Mouse (Mus musculus): ENCODE data around the gene Mllt6. TPM values are rescaled to one million over a fixed set of nuclear protein-coding genes. Genes with fewer than 3 reads are reported as not detected.
"Not testable (repeated sequence)": the region's sequence is repeated elsewhere in the genome, so short reads cannot be mapped to it uniquely, and the experiment has no call there.

The Mllt6 gene
- polyA plus RNA-seq, 1 experiment from 2014 or later: 3.2 TPM

DNA sequence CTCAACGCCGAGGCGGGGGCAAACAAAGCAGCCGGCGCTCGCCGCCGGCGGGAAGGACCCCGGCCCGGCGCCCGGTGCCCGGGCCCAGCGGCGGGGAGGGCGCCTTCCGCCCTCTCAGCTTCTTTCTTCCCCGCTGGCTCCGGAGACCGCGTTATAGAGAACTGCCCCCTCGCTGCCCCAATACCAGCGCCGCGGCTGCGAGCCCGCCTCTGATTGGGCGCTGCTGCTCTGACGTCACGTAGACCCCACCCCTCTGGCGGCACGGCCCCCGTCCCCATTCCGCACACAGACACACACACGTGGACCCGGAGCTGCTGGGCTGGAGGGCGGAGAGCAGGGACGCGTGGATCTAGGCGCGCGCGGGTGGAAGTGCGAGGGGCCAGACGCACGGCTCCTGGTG is 33.6 kb upstream of the Mllt6 start, which contains the start of gene Epop:
TSS of gene Epop (minus strand) at position 127 of the 400 bp plus-strand sequence.
- H3K27me3 ChIP-seq: peaks cover 70% of the 10 kb centered on the region
- WGBS: under 1% methylated on average over 44 of the region's 47 CpGs
- peak; percentile 95 for ATAC-seq
- H3K36me3 ChIP-seq (ENCODE audit: poor library complexity, severe bottlenecking): no peaks in the 10 kb centered on the region
- peak within 1 kb of the TSS; percentile 81 for H3K9ac ChIP-seq
- no peaks in the 10 kb centered on the region for H3K9me3 ChIP-seq (replicated peaks)
- H3K4me3 ChIP-seq: peak within 1 kb of the TSS; percentile 69
- H3K27ac ChIP-seq: no peak within 1 kb of the TSS
- H3K4me2 ChIP-seq: peak within 1 kb of the TSS; percentile 85
- H3K4me1 ChIP-seq: peaks cover 29% of the 10 kb centered on the region

DNA sequence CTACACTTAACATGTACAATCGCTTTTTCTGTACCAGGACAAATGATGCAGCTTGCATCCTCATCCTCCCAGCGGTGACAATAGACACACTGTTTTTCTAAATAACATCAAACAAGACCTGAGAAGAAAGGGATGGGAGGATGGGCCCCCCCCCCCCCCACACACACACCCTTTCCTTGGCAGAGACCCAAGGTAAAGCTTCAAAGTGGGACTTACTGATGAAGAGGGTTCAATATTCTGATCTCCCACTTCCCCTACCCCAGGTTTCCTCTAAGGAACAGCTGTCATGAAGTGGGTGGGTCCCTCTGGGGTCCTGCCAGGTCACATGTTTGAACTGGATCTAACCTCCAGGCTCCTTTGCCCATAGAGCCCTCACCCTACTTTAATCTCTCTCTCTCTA is 32.2 kb upstream of the Mllt6 start:
- peaks cover 55% of the 10 kb centered on the region for H3K27me3 ChIP-seq
- no peaks in the 10 kb centered on the region for H3K36me3 ChIP-seq (ENCODE audit: poor library complexity, severe bottlenecking)
- ATAC-seq: no peak
- H3K4me1 ChIP-seq: peaks cover 29% of the 10 kb centered on the region
- no peak overlapping the region for H3K27ac ChIP-seq
- 17% methylated on average over 2 of the region's 2 CpGs for WGBS
- H3K9ac ChIP-seq: no peak overlapping the region
- no peaks in the 10 kb centered on the region for H3K9me3 ChIP-seq (replicated peaks)
- no peak overlapping the region for H3K4me2 ChIP-seq
- H3K4me3 ChIP-seq: no peak overlapping the region

DNA sequence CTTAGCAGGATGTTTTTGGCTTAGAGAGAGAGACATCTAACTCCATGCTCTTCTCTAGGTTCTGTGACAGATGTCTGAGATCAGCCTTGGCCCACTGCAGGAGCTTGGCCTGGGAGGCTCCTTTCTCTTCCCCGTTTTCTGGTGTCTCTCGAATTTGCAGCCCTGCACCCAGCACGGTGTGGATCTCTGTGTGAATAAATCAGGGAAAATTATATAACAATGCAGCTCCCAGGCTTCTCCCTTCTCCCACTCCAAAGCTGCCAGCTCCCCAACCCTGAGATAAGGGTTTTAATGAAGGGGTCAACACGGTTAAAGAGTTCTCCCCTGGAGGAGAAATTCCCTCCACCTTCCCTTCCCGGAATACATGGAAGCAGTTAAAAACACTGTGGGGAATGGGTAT is 31.7 kb upstream of the Mllt6 start:
- H3K4me1 ChIP-seq: peaks cover 29% of the 10 kb centered on the region
- H3K9ac ChIP-seq: no peak overlapping the region
- no peak overlapping the region for H3K4me2 ChIP-seq
- H3K9me3 ChIP-seq (replicated peaks): no peaks in the 10 kb centered on the region
- no peak overlapping the region for H3K4me3 ChIP-seq
- 13% methylated on average over 5 of the region's 5 CpGs for WGBS
- ATAC-seq: no peak
- H3K27ac ChIP-seq: no peak overlapping the region
- H3K27me3 ChIP-seq: peaks cover 51% of the 10 kb centered on the region
- no peaks in the 10 kb centered on the region for H3K36me3 ChIP-seq (ENCODE audit: poor library complexity, severe bottlenecking)

DNA sequence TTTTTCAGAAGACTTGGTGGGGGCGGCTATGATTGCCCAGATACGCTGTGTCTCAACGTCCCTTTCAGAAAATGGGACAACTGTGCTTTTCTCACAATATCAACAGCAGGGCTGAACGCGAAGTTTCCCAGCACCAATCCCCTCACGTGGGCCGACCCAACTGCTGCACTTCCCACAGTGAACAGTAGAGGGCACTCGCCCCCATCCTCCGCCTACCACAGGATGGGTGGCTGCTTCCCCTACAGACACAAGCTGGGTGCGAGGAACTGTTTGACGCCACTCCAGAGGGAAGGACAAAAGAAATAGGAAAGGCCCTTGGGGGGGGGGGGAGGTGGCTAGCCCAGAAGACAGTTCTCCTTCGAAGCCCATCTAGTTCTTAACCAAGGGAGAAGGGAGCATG is 31.3 kb upstream of the Mllt6 start:
- H3K9ac ChIP-seq: no peak overlapping the region
- no peak overlapping the region for H3K4me2 ChIP-seq
- H3K4me3 ChIP-seq: no peak overlapping the region
- H3K36me3 ChIP-seq (ENCODE audit: poor library complexity, severe bottlenecking): no peaks in the 10 kb centered on the region
- no peaks in the 10 kb centered on the region for H3K9me3 ChIP-seq (replicated peaks)
- ATAC-seq: peak; percentile 66
- H3K27me3 ChIP-seq: peaks cover 47% of the 10 kb centered on the region
- peaks cover 27% of the 10 kb centered on the region for H3K4me1 ChIP-seq
- WGBS: 4% methylated on average over 12 of the region's 12 CpGs
- no peak overlapping the region for H3K27ac ChIP-seq

DNA sequence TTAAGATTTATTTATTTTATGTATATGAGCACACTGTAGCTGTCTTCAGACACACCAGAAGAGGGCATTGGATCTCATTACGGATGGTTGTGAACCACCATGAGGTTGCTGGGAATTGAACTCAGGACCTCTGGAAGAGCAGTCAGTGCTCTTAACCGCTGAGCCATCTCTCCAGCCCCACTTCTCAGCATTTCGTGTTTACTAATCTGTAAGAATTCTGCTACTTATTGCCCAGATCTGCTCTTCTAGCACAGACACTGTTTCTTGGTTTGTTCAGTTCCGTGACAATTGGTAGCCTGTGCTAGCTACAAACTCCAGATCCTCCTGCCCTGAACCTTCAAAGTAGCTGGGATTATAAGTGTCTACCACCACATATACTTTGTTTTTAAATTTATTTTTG is 30.8 kb upstream of the Mllt6 start:
- H3K27ac ChIP-seq; H3K9ac ChIP-seq; ATAC-seq; H3K9me3 ChIP-seq (replicated peaks); H3K4me2 ChIP-seq; H3K4me3 ChIP-seq; H3K36me3 ChIP-seq (ENCODE audit: poor library complexity, severe bottlenecking): not testable (repeated sequence)
- Histone ChIP-seq H3K27me3 (peaks cover 42% of the 10 kb centered on the region), H3K4me1 (peaks cover 22% of the 10 kb centered on the region)
- 85% methylated on average over 4 of the region's 4 CpGs for WGBS

DNA sequence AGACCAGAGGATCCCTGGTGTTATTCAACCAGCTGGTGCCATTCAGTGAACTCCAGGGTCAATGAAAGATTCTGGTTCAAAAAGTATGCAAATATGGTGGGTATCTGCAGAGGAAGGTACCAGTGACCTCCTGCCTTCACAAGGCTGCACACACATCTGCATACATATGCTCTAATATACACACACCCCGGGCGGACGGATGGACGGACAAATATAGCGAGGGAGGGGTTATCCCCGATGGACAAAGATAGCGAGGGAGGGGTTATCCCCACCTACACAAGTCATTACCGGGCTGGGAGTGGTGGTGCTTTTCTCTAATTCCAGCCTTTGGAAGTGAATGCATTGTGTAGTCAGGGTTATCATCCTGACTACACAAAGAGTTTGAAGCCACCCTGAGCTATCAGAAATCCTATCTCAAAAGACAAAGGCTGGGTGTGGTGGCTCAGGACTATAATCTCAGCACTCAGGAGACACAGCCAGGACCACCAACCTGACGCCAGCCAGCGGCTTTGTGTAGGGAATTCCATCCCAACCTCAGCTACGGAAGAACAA is 27.7 kb upstream of the Mllt6 start:
- H3K27me3 ChIP-seq: peaks cover 17% of the 10 kb centered on the region
- 75% methylated on average over 11 of the region's 11 CpGs for WGBS
- no peak for ATAC-seq

DNA sequence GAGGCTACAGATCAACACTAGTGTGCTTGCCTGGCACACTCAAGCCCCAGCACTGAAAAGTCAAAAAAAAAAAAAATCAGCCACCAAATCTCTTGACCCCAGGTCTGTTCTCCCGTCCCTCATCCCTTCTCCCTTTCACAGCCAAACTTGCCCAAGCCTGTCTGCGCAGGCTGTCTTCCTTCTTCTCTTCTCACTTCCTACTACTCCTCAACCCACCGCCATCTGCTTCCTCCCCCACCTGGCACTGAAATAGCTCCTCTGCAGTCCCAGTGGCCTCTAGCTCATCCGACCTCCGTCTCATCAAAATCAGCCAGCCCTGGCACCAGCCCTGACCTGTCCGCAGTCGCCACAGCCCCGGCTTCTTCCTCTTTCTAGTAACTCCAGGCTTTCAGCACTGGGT is 21.5 kb upstream of the Mllt6 start:
- Histone ChIP-seq H3K36me3 (ENCODE audit: poor library complexity, severe bottlenecking) (no peaks in the 10 kb centered on the region), H3K4me1 (no peaks in the 10 kb centered on the region), H3K4me3 (no peak overlapping the region), H3K9me3 (replicated peaks) (no peaks in the 10 kb centered on the region), H3K27ac (no peak overlapping the region), H3K9ac (no peak overlapping the region), H3K4me2 (no peak overlapping the region), H3K27me3 (0 out of 2 replicates have a peak, but pooled peaks cover 3% of the 10 kb centered on the region)
- 68% methylated on average over 8 of the region's 8 CpGs for WGBS
- no peak for ATAC-seq

More for the DNA sequence above, 27.7 kb upstream of the Mllt6 start:
- H3K4me2 ChIP-seq: no peak overlapping the region
- no peak overlapping the region for H3K4me3 ChIP-seq
- H3K9me3 ChIP-seq (replicated peaks): no peaks in the 10 kb centered on the region
- H3K27ac ChIP-seq: no peak overlapping the region
- H3K9ac ChIP-seq: no peak overlapping the region
- H3K36me3 ChIP-seq (ENCODE audit: poor library complexity, severe bottlenecking): no peaks in the 10 kb centered on the region
- H3K4me1 ChIP-seq: no peaks in the 10 kb centered on the region; the same call in 1 of the 2 replicates

DNA sequence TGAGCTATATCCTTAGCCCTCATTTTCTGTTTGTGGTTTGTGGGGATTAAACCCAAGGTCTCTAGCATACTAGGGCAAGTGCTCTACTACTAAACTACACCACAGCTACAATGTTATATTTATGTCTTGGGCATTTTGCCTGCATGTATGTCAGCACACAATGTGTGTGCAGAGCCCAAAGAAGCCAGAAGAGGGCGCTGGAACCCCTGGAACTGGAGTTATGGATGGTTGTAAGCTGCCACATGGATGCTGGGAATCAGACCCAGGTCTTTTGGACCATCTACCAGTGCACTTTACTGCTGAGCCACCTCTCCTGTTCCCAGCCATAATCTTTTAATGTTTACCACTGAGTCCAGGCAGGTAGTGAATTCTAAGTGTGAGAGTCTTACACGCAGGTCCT is 20.5 kb upstream of the Mllt6 start:
- no peaks in the 10 kb centered on the region for H3K4me1 ChIP-seq
- WGBS: 47% methylated on average over 2 of the region's 2 CpGs
- no peak overlapping the region for H3K4me2 ChIP-seq
- no peak overlapping the region for H3K4me3 ChIP-seq
- H3K27ac ChIP-seq: no peak overlapping the region
- no peak overlapping the region for H3K9ac ChIP-seq
- H3K27me3 ChIP-seq: 0 out of 2 replicates have a peak, but pooled peaks cover 3% of the 10 kb centered on the region
- no peak for ATAC-seq
- H3K9me3 ChIP-seq (replicated peaks): no peaks in the 10 kb centered on the region
- H3K36me3 ChIP-seq (ENCODE audit: poor library complexity, severe bottlenecking): no peaks in the 10 kb centered on the region

DNA sequence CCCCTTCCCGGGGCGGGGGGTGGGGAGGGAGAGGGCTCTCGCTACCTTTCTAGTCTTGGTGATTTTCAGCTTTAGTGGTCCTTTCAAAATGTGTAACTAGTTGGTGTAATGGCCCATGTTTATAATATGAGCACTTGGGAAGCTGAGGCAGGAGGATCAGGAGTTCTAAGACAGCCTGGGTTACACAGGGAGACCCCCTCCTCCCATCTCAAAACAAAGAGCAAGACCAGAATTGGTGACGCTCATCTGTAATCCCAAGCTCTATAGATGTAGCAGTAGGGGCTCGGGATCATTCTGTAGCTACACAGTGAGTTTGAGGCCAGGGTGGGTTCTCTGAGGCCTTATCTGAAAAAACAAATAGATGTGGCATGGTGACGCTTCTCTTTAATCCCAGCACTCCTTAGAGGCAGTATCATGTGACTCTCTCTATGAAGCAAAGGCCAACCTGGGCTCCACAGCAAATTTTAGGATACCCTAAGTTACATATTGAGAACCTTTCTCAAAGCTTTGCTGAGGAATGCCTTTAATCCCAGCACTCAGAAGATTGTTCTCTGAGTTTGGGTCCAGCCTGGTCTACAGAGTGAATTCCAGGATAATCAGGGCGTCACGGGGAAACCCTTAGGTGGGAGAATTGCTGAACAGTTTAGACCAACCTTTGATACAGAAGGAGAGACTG is 19.7 kb upstream of the Mllt6 start:
- Histone ChIP-seq H3K27me3 (no peaks in the 10 kb centered on the region), H3K9ac (no peak overlapping the region), H3K9me3 (replicated peaks) (no peaks in the 10 kb centered on the region), H3K4me3 (no peak overlapping the region), H3K4me2 (no peak overlapping the region), H3K36me3 (ENCODE audit: poor library complexity, severe bottlenecking) (no peaks in the 10 kb centered on the region), H3K27ac (no peak overlapping the region), H3K4me1 (no peaks in the 10 kb centered on the region)
- ATAC-seq: no peak
- WGBS: 81% methylated on average over 8 of the region's 8 CpGs

DNA sequence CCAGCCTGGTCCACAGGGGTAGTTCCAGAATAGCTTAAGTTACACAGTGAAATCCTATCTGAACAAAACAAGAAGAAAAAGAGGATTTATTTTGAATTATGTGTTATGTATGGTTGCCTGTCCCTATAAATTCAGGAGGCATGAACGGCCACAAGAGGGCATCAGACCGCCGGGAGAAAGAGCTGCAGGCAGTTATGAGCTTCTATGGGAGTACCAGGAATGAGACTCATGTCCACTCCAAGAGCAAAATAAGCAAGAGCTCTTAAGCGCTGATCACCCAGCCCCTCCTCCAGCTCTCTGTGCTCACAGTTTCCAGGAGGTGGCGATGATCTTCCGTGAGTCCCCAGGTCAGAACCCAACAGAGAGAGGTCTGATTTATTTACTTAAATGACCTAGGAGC is 18.4 kb upstream of the Mllt6 start:
- no peaks in the 10 kb centered on the region for H3K9me3 ChIP-seq (replicated peaks)
- 2% methylated on average over 6 of the region's 6 CpGs for WGBS
- H3K27me3 ChIP-seq: no peaks in the 10 kb centered on the region
- H3K4me2 ChIP-seq: no peak overlapping the region
- H3K4me3 ChIP-seq: no peak overlapping the region
- no peak overlapping the region for H3K27ac ChIP-seq
- no peaks in the 10 kb centered on the region for H3K36me3 ChIP-seq (ENCODE audit: poor library complexity, severe bottlenecking)
- no peak overlapping the region for H3K9ac ChIP-seq
- ATAC-seq: no peak
- no peaks in the 10 kb centered on the region for H3K4me1 ChIP-seq

DNA sequence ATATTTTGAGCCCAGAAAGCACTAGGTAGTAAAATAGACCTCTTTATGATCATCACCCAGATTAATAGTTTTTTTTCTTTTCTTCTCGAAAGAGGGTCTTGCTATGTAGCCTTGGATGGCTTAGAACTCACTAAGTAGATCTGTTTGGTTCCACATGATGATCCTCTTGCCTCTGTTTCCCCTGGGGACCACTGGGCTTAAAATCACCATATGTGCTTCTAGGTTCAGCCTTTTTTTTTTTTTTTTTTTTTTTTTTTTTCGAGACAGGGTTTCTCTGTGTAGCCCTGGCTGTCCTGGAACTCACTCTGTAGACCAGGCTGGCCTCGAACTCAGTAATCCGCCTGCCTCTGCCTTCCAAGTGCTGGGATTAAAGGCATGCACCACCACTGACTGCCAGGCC is 14.7 kb upstream of the Mllt6 start:
- H3K27me3 ChIP-seq; H3K36me3 ChIP-seq (ENCODE audit: poor library complexity, severe bottlenecking); H3K9ac ChIP-seq; H3K4me1 ChIP-seq; ATAC-seq; H3K4me2 ChIP-seq; H3K4me3 ChIP-seq; H3K9me3 ChIP-seq (replicated peaks); H3K27ac ChIP-seq: not testable (repeated sequence)
- WGBS: 76% methylated on average over 4 of the region's 4 CpGs

DNA sequence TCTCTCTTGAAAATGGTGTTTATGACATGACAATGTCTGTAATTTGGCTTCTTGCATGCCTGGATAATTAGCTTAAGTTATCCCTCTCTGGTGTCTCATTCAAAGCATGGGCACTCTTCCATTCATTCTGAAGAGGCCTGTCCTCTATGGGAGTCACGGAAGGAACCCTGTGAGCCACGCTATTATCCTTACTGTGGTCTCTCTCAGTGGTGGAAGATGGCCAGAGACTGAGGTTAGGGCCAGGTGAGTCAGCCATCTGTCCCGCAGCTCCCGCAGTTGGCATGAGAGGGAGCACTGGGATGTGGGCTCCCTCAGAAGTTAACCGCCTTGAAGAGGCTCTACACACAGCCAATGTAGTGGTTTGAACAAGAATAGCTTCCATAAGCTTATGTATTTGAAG is 12.9 kb upstream of the Mllt6 start:
- no peak overlapping the region for H3K4me3 ChIP-seq
- H3K9ac ChIP-seq: no peak overlapping the region
- H3K9me3 ChIP-seq (replicated peaks): no peaks in the 10 kb centered on the region
- ATAC-seq: no peak
- H3K4me2 ChIP-seq: no peak overlapping the region
- H3K27ac ChIP-seq: no peak overlapping the region
- no peaks in the 10 kb centered on the region for H3K27me3 ChIP-seq
- peaks cover 9% of the 10 kb centered on the region; the same call in 1 of the 2 replicates for H3K4me1 ChIP-seq
- H3K36me3 ChIP-seq (ENCODE audit: poor library complexity, severe bottlenecking): no peaks in the 10 kb centered on the region
- 43% methylated on average over 5 of the region's 5 CpGs for WGBS

DNA sequence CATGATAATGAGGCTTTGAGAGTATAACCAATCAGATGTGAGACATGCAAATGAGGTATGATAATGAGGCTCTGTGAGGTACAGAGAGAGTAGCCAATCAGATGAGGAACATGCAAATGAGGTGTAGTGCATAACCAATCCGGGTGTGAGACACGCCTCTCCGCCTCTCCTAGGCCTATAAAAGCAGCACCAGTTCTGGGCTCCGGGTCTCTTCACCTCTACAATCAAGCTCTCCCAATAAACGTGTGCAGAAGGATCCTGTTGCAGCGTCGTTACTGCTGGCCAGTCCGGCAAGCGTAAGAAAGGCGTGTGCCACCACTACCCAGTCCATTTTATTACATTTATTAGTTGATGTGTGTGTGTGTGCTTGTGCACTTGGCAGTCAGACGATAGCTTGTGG is 9.8 kb upstream of the Mllt6 start:
- not testable (repeated sequence) for H3K4me2 ChIP-seq; H3K4me1 ChIP-seq; H3K4me3 ChIP-seq; H3K27me3 ChIP-seq; H3K36me3 ChIP-seq (ENCODE audit: poor library complexity, severe bottlenecking); ATAC-seq; H3K27ac ChIP-seq; H3K9ac ChIP-seq; H3K9me3 ChIP-seq (replicated peaks)
- 92% methylated on average over 11 of the region's 11 CpGs for whole genome bisulfite sequencing
